Mouse (Mus musculus) stomach, embryonic 14.5 days (tissue): ENCODE measurements around the gene Sbno1. TPM values are rescaled to one million over a fixed set of nuclear protein-coding genes. Genes with fewer than 3 reads are reported as not detected.

ENCODE experiments used
- ATAC-seq: fragments of 200-750 bp; cut with Nextera tagmentation; 2 replicates; pipeline ENCODE4 v1.8.0; 2017; ENCODE audit warnings: low read depth, moderate TSS enrichment; ENCODE audit not compliant: insufficient number of reproducible peaks, insufficient read depth, low FRiP score
- H3K27ac ChIP-seq: fragments of 300-500 bp; sonication (generic); 2 replicates; pipeline ENCODE4 v1.5.1; 2014; ENCODE audit warnings: mild to moderate bottlenecking, low read length, moderate library complexity, mixed read lengths
- H3K27me3 ChIP-seq: fragments of 300-500 bp; sonication (generic); 2 replicates; pipeline ENCODE4 v1.6.1; 2014; ENCODE audit warnings: low read length, control low read depth, mixed read lengths; ENCODE audit not compliant: control insufficient read depth, insufficient read depth
- H3K36me3 ChIP-seq: fragments of 300-500 bp; sonication (generic); 2 replicates; pipeline ENCODE4 v1.6.1; 2014; ENCODE audit warnings: mild to moderate bottlenecking, control low read depth, low read length, moderate library complexity, mixed read lengths; ENCODE audit not compliant: control insufficient read depth, insufficient read depth
- H3K4me1 ChIP-seq: fragments of 300-500 bp; sonication (generic); 2 replicates; pipeline ENCODE4 v1.6.1; 2014; ENCODE audit warnings: low read length, control low read depth, mixed read lengths; ENCODE audit not compliant: control insufficient read depth, insufficient read depth
- H3K4me2 ChIP-seq: fragments of 300-500 bp; sonication (generic); replicated peaks from 2 replicates; pipeline ENCODE4 v1.6.1; 2014; ENCODE audit warnings: low read depth, low read length, control low read depth
- H3K4me3 ChIP-seq: fragments of 300-500 bp; sonication (generic); 2 replicates; pipeline ENCODE4 v1.5.1; 2014; ENCODE audit warnings: low read depth, low read length, control low read depth
- H3K9ac ChIP-seq: fragments of 300-500 bp; sonication (generic); replicated peaks from 2 replicates; pipeline ENCODE4 v1.6.1; 2014; ENCODE audit warnings: low read depth, mild to moderate bottlenecking, control low read depth, low read length, moderate library complexity, mixed read lengths
- H3K9me3 ChIP-seq: fragments of 300-500 bp; sonication (generic); 2 replicates; pipeline ENCODE4 v1.6.1; 2016; ENCODE audit warnings: low read depth, low read length, control low read depth; ENCODE audit not compliant: control insufficient read depth
- WGBS: fragments of 180-500 bp; shearing (Covaris S2); extraction: QIAGEN DNeasy Blood & Tissue Kit; methylation state at CpG from one replicate; pipeline ENCODE4 v1.1.7; 2014; 5-methylcytosine and 5-hydroxymethylcytosine counted together
- polyA plus RNA-seq: library from polyadenylated mRNA; unstranded; fragments of >200 nt; fragmentation: Nextera tagmentation; extraction: Ambion mirVana; gene quantifications from 2 replicates; pipeline ENCODE4 v1.2.1, GENCODE M21; 2014

Gene Sbno1
- 95.3 and 104 TPM in 2 replicates for polyA plus RNA-seq

DNA sequence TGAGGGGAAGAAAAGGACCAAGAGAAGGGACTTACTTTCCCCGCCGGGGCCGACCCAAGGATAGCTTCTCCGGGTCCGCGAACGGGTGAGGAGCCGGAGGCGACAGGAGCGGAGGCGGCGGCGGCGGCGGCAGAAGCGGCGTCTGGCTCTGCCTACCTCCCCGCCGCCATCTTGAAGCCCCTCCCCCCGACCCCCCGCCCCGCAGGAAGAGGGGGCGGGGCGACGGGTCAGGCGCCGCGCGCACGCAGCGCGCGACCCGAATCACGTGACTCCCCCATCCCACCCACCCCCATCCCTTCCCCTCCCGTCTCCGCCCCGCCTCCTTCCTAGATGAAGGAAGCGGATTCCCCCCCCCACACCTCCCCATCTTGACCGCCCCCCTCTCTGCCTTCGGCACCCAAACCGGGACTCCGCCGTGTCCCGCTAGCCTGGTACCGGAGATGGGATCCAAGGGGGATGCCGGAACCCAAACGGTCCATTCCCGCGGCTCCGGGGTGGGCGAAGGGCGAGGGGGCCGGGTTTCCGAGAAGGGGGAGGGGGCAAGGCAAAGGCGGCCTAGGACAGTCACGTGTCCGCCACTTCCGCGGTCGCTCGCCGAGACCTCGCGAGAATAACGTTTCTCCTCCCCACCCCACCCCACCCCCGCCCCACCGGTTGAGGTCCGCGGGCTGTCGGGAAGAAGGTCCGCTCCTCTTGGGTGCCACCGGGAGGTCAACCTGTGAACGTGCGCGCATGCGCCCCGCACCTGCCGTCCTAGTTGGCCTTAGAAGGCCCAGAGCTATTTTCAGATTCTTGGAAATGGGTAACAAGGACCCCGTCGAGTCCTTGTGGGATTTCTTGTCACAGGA lies at the start of gene Sbno1:
Gene Sbno1 (minus strand): TSS at position 590 of the 848 bp plus-strand sequence.
- WGBS: 1% methylated on average over 54 of the region's 81 CpGs
- no peaks in the 10 kb centered on the region for H3K36me3 ChIP-seq
- peak within 1 kb of the TSS; percentile 79 for H3K9ac ChIP-seq
- H3K27me3 ChIP-seq: no peaks in the 10 kb centered on the region
- 0 out of 2 replicates have a peak, but pooled peaks cover 9% of the 10 kb centered on the region for H3K4me1 ChIP-seq
- H3K27ac ChIP-seq: peak within 1 kb of the TSS; percentile 86; the same call in 1 of the 2 replicates
- ATAC-seq: peak; percentile 92
- H3K4me3 ChIP-seq: peak within 1 kb of the TSS; percentile 98
- H3K4me2 ChIP-seq: peak within 1 kb of the TSS; percentile 87
- H3K9me3 ChIP-seq: no peaks in the 10 kb centered on the region

DNA sequence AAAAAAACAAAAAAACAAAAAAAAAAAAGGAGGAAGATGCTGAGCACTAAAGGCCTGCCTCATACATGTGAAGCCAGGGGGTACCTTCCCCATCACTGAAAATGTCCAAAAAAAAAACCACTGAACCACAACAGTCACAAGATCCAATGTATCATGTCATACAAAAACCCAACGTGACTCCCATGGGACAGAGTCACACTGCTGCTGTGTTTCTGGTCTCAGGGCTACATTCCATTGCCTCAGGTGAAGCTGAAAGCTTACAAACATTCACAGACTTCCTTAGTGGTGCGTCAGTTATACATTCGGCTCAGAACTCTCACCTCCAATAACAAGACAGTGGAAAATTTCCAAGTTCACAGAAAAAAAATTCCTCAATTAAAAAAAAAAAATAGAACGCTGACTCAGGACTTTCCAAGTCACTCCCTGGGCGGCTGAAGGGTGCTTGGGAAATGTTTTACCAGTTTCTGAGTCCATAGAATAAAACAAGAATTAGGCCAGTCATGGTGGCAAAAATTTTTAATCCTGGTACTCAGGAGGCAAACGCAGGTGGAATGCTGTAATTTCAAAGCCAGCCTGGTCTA lies 44.9 kb upstream of the Sbno1 start:
- Histone ChIP-seq H3K4me1 (no peaks in the 10 kb centered on the region), H3K27ac (no peak overlapping the region), H3K4me2 (no peak overlapping the region), H3K9ac (no peak overlapping the region), H3K9me3 (no peaks in the 10 kb centered on the region), H3K27me3 (no peaks in the 10 kb centered on the region), H3K36me3 (no peaks in the 10 kb centered on the region; the same call in 1 of the 2 replicates), H3K4me3 (no peak overlapping the region)
- WGBS: 77% methylated on average over 6 of the region's 6 CpGs
- ATAC-seq: no peak

GRCm38 (mm10) chr5:124469486-124469885 lies 43.7 kb upstream of the Sbno1 start:
- Histone ChIP-seq H3K4me3 (no peak overlapping the region), H3K9me3 (no peaks in the 10 kb centered on the region), H3K4me2 (no peak overlapping the region), H3K4me1 (no peaks in the 10 kb centered on the region), H3K27me3 (no peaks in the 10 kb centered on the region), H3K36me3 (no peaks in the 10 kb centered on the region; the same call in 1 of the 2 replicates), H3K9ac (no peak overlapping the region), H3K27ac (no peak overlapping the region)
- WGBS: 93% methylated on average over 6 of the region's 6 CpGs
- no peak for ATAC-seq

GRCm38 (mm10) chr5:124468365-124468764 lies 42.6 kb upstream of the Sbno1 start:
- whole genome bisulfite sequencing: 92% methylated on average over 7 of the region's 7 CpGs
- no peak for ATAC-seq
- H3K36me3 ChIP-seq: peaks cover 4% of the 10 kb centered on the region
- no peak overlapping the region for H3K4me3 ChIP-seq
- H3K9ac ChIP-seq: no peak overlapping the region
- H3K9me3 ChIP-seq: no peaks in the 10 kb centered on the region
- H3K27ac ChIP-seq: no peak overlapping the region
- H3K4me2 ChIP-seq: no peak overlapping the region
- H3K4me1 ChIP-seq: no peaks in the 10 kb centered on the region
- no peaks in the 10 kb centered on the region for H3K27me3 ChIP-seq

DNA sequence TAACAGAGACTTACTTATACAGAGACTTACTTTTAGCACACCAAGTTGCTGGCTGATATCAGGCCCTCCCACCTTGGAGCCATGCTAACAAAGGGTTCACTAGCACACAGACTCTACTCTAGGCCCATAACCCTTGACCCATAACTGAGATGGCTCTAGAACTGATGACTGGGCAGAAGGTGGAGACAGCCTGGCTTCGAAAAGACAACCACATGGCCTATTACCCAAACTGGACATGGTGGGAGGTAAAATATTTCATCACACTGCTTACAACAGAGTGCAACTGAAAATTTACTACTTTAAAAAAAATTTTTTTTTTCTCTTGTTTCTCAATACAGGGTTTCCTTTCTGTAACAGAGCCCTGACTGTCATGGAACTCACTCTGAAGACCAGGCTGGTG lies 42.0 kb upstream of the Sbno1 start:
- Histone ChIP-seq H3K4me2 (no peak overlapping the region), H3K27me3 (no peaks in the 10 kb centered on the region), H3K9me3 (no peaks in the 10 kb centered on the region), H3K4me1 (no peaks in the 10 kb centered on the region), H3K4me3 (no peak overlapping the region), H3K27ac (no peak overlapping the region), H3K9ac (no peak overlapping the region), H3K36me3 (peaks cover 10% of the 10 kb centered on the region)
- no peak for ATAC-seq
- 95% methylated on average over 1 of the region's 1 CpGs for WGBS

- H3K4me2 ChIP-seq: no peak overlapping the region
- H3K4me3 ChIP-seq: no peak overlapping the region
- no peak for ATAC-seq
- H3K4me1 ChIP-seq: no peaks in the 10 kb centered on the region
- no peak overlapping the region for H3K9ac ChIP-seq
- H3K27me3 ChIP-seq: no peaks in the 10 kb centered on the region
- H3K9me3 ChIP-seq: no peaks in the 10 kb centered on the region
- H3K36me3 ChIP-seq: peaks cover 32% of the 10 kb centered on the region
- no peak overlapping the region for H3K27ac ChIP-seq
Observed at GRCm38 (mm10) chr5:124464905-124465304, 39.1 kb upstream of the Sbno1 start.

- no peaks in the 10 kb centered on the region for H3K9me3 ChIP-seq
- H3K36me3 ChIP-seq: peaks cover 46% of the 10 kb centered on the region
- ATAC-seq: no peak
- H3K4me3 ChIP-seq: no peak overlapping the region
- 86% methylated on average over 5 of the region's 5 CpGs for WGBS
- H3K27ac ChIP-seq: no peak overlapping the region
- no peaks in the 10 kb centered on the region for H3K27me3 ChIP-seq
- no peaks in the 10 kb centered on the region for H3K4me1 ChIP-seq
- H3K4me2 ChIP-seq: no peak overlapping the region
- no peak overlapping the region for H3K9ac ChIP-seq
Observed at GRCm38 (mm10) chr5:124463462-124463861, 37.7 kb upstream of the Sbno1 start.

- Histone ChIP-seq H3K9me3 (no peaks in the 10 kb centered on the region), H3K4me2 (no peak overlapping the region), H3K36me3 (peaks cover 56% of the 10 kb centered on the region), H3K27me3 (no peaks in the 10 kb centered on the region), H3K27ac (no peak overlapping the region), H3K9ac (no peak overlapping the region), H3K4me1 (no peaks in the 10 kb centered on the region), H3K4me3 (no peak overlapping the region)
- 86% methylated on average over 8 of the region's 8 CpGs for WGBS
- ATAC-seq: no peak
Observed at GRCm38 (mm10) chr5:124462297-124463025, 36.7 kb upstream of the Sbno1 start.
